Mouse (Mus musculus): ENCODE measurements around the gene 1700061G19Rik. TPM values are rescaled to one million over a fixed set of nuclear protein-coding genes. Genes with fewer than 3 reads are reported as not detected.

Gene 1700061G19Rik
- total and polyA plus RNA-seq, 3 experiments = 0.27 to 0.68 TPM; not detected in 1

DNA sequence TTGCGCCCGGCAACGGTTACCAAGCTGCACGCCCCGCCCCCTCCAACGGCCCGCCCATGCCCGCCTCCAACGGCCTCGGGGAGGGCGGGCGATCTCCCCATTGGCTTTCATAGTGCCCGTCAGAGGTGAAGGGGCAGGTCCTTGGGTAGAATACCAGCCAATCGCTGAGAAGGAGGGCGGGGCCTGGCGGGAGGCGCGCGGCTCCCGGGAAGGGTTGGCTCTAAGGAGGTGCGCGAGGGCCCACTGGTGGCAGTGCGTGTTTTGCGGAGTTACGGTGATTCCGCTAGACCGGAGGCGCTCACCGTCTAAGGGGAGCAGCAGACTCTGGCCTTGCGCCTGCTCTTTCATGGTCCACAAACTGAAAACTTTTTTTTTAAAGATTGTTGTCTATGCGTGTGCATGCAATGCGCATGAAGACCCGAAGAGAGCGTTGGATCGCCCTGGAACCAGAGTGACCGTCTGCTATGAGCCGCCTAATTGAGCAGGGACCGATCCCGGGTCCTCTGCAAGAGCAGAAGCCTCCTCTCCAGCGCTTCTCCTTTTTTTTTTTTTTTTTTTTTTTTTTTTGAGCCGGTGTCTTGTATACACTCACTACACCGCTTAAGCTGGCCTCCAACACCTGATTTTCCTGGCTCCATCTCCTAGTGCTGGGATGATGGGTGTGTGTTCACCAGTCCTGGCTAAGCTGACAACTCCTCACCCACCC lies 44.0 kb upstream of the 1700061G19Rik start (continued):
- TF ChIP-seq MAZ (IDR thresholded peaks at IDR 0.05; ENCODE audit: low read depth, low read length) = 0 out of 2 replicates have a peak, but pooled peaks have one; percentile 86
- TF ChIP-seq MEF2A (IDR thresholded peaks at IDR 0.05; ENCODE audit: extremely low read depth, insufficient replicate concordance, low read depth, low read length, poor library complexity, severe bottlenecking) = no peak
- TF ChIP-seq NRF1 (IDR thresholded peaks at IDR 0.05; ENCODE audit: insufficient read depth, low read depth, low read length, poor library complexity, severe bottlenecking) = peak; percentile 56
- peak; percentile 63; the same call in 1 of the 2 replicates for TF ChIP-seq MXI1 (IDR thresholded peaks at IDR 0.05; ENCODE audit: low read depth, low read length)
- no peak for TF ChIP-seq RCOR1 (IDR thresholded peaks at IDR 0.05; ENCODE audit: low read depth, low read length)

DNA sequence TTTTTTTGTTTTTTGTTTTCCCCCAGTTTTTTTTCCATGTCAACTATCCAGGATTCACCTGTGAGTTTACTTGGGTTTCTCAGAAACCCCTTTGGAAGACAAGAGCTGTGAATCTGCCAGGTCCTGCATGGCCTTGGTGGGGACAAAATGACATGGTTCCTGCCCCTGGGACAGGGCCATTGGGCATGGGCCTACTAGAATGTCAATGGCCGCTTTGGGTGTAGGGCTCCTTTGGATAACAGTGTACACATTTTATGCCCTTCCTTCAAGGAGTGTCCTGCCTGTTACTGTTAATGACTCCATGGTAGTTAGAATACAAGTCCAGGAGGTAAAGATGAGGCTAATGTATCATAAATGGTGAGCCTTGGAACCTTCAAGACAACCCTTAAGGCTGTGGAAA lies 42.4 kb upstream of the 1700061G19Rik start:
- Histone ChIP-seq H3K9ac (ENCODE audit: control insufficient read depth, low read depth, low read length, poor library complexity, severe bottlenecking) (no peak overlapping the region), H3K9me3 (replicated peaks; ENCODE audit: insufficient read depth, low read length) (no peaks in the 10 kb centered on the region), H3K79me2 (ENCODE audit: control insufficient read depth, insufficient read depth, low read length, poor library complexity) (peaks cover 14% of the 10 kb centered on the region), H3K27ac (ENCODE audit: control insufficient read depth, low read depth, low read length) (no peak overlapping the region), H3K4me3 (ENCODE audit: control insufficient read depth in 1 of 2, insufficient read depth in 1 of 2, low read depth in 2 of 2, low read length in 2 of 2) (no peak overlapping the region), H3K36me3 (ENCODE audit: control insufficient read depth in 1 of 2, insufficient read depth in 2 of 2, low read length in 2 of 2) (peaks cover 0 to 23% of the 10 kb centered on the region in 2 experiments; a peak in 2 of 4 replicates), H3K27me3 (ENCODE audit: control insufficient read depth in 1 of 2, insufficient read depth in 2 of 2, low read length in 2 of 2) (no peaks in the 10 kb centered on the region; a peak in 1 of 4 replicates), H3K4me1 (ENCODE audit: control insufficient read depth in 1 of 2, insufficient read depth in 2 of 2, low read length in 2 of 2) (peaks cover 0 to 30% of the 10 kb centered on the region in 2 experiments; a peak in 2 of 4 replicates)
- TF ChIP-seq ELF1 (IDR thresholded peaks at IDR 0.05; ENCODE audit: low read depth, low read length) = no peak
- TF ChIP-seq EP300 (IDR thresholded peaks at IDR 0.05; ENCODE audit: low read depth in 1 of 2, low read length in 2 of 2) = no peak
- TF ChIP-seq POLR2AphosphoS2 (IDR thresholded peaks at IDR 0.05; ENCODE audit: low read length) = no peak
- TF ChIP-seq MEF2A (IDR thresholded peaks at IDR 0.05; ENCODE audit: extremely low read depth, insufficient replicate concordance, low read depth, low read length, poor library complexity, severe bottlenecking) = no peak
- no peak for TF ChIP-seq CHD1 (IDR thresholded peaks at IDR 0.05; ENCODE audit: low read depth, low read length)
- TF ChIP-seq USF2 (IDR thresholded peaks at IDR 0.05; ENCODE audit: borderline replicate concordance in 1 of 2, insufficient read depth in 1 of 2, low read depth in 1 of 2, low read length in 2 of 2) = no peak
- TF ChIP-seq USF1 (IDR thresholded peaks at IDR 0.05; ENCODE audit: low read depth, low read length) = no peak
- no peak for TF ChIP-seq ETS1 (IDR thresholded peaks at IDR 0.05; ENCODE audit: low read depth, low read length)
- no peak for TF ChIP-seq NELFE (IDR thresholded peaks at IDR 0.05; ENCODE audit: low read depth, low read length)
- no peak for TF ChIP-seq CTCF (IDR thresholded peaks at IDR 0.05 in 2 of 3, conservative IDR thresholded peaks at IDR 0.05 in 1 of 3; ENCODE audit: control insufficient read depth in 1 of 3, insufficient read depth in 1 of 3, low read depth in 2 of 3, low read length in 3 of 3, poor library complexity in 1 of 3, severe bottlenecking in 1 of 3)
- no peak for TF ChIP-seq ZKSCAN1 (IDR thresholded peaks at IDR 0.05; ENCODE audit: low read depth, low read length)
- no peak for TF ChIP-seq MAX (IDR thresholded peaks at IDR 0.05; ENCODE audit: low read length)
- no peak for TF ChIP-seq RAD21 (IDR thresholded peaks at IDR 0.05; ENCODE audit: low read depth, low read length)
- no peak for TF ChIP-seq TBP (IDR thresholded peaks at IDR 0.05; ENCODE audit: low read depth, low read length)
- DNase-seq (ENCODE audit: low read depth, low spot score) = no peak

Data from MEL (cell line).